Mouse (Mus musculus): ENCODE measurements around the gene Uqcr11. TPM values are rescaled to one million over a fixed set of nuclear protein-coding genes. Genes with fewer than 3 reads are reported as not detected.

Gene Uqcr11
- polyA plus RNA-seq, 1 experiment, result 1,545 TPM

GRCm38 (mm10) chr10:80376160-80376559 is 30.5 kb downstream of the Uqcr11 start:
- peak; percentile 96 for TF ChIP-seq CTCF (IDR thresholded peaks at IDR 0.05; ENCODE audit: borderline replicate concordance, insufficient read depth, low read depth, low read length)
- TF ChIP-seq POLR2A (IDR thresholded peaks at IDR 0.05; ENCODE audit: borderline replicate concordance, insufficient read depth, low read length), result no peak
- under 1% methylated on average over 7 of the region's 7 CpGs for WGBS
- Histone ChIP-seq H3K4me3 (replicated peaks; ENCODE audit: insufficient read depth, low read depth, low read length) (no peak overlapping the region), H3K4me1 (ENCODE audit: control insufficient read depth, insufficient read depth, low read length) (no peaks in the 10 kb centered on the region), H3K27ac (ENCODE audit: insufficient read depth, low read length) (no peak overlapping the region), H3K27me3 (ENCODE audit: control insufficient read depth, insufficient read depth, low read length) (no peaks in the 10 kb centered on the region)
- DNase-seq, result peak; percentile 87 to 93

DNA sequence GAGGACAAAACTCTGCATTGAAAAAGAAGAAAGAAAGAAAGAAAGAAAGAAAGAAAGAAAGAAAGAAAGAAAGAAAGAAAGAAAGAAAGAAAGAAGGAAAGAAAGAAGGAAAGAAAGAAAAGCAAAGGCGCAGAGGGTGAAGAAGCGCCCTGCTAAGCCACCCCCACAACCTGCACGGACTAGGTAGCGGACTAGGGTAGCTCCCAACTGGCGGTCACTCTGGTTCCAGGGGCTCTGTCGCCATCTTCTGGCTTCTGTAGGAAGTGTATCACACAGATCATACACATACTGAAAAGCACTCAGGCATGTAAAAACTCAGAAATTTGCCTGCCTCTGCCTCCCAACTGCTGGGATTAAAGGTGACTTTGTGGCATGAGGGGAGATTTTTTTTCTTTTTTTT is 32.6 kb downstream of the Uqcr11 start:
- Histone ChIP-seq H3K4me1 (ENCODE audit: control insufficient read depth, insufficient read depth, low read length) (no peaks in the 10 kb centered on the region), H3K27ac (ENCODE audit: insufficient read depth, low read length) (no peak overlapping the region), H3K4me3 (replicated peaks; ENCODE audit: insufficient read depth, low read depth, low read length) (no peak overlapping the region), H3K27me3 (ENCODE audit: control insufficient read depth, insufficient read depth, low read length) (no peaks in the 10 kb centered on the region)
- peak; percentile 84 to 87 for DNase-seq
- TF ChIP-seq CTCF (IDR thresholded peaks at IDR 0.05; ENCODE audit: borderline replicate concordance, insufficient read depth, low read depth, low read length) (peak; percentile 86), POLR2A (IDR thresholded peaks at IDR 0.05; ENCODE audit: borderline replicate concordance, insufficient read depth, low read length) (no peak)
- WGBS, result 24% methylated on average over 6 of the region's 6 CpGs

- 69% methylated on average over 6 of the region's 6 CpGs for WGBS
- TF ChIP-seq CTCF (IDR thresholded peaks at IDR 0.05; ENCODE audit: borderline replicate concordance, insufficient read depth, low read depth, low read length) (no peak), POLR2A (IDR thresholded peaks at IDR 0.05; ENCODE audit: borderline replicate concordance, insufficient read depth, low read length) (no peak)
- no peaks in the 10 kb centered on the region for H3K27me3 ChIP-seq (ENCODE audit: control insufficient read depth, insufficient read depth, low read length)
- no peaks in the 10 kb centered on the region for H3K4me1 ChIP-seq (ENCODE audit: control insufficient read depth, insufficient read depth, low read length)
- H3K4me3 ChIP-seq (replicated peaks; ENCODE audit: insufficient read depth, low read depth, low read length), result no peak overlapping the region
- no peak overlapping the region for H3K27ac ChIP-seq (ENCODE audit: insufficient read depth, low read length)
- DNase-seq, result no peak
These were observed 33.9 kb downstream of the Uqcr11 start for GRCm38 (mm10) chr10:80372706-80373105.

- no peaks in the 10 kb centered on the region for H3K27me3 ChIP-seq (ENCODE audit: control insufficient read depth, insufficient read depth, low read length)
- DNase-seq, result no peak
- no peaks in the 10 kb centered on the region for H3K4me1 ChIP-seq (ENCODE audit: control insufficient read depth, insufficient read depth, low read length)
- H3K4me3 ChIP-seq (replicated peaks; ENCODE audit: insufficient read depth, low read depth, low read length), result no peak overlapping the region
- H3K27ac ChIP-seq (ENCODE audit: insufficient read depth, low read length), result no peak overlapping the region
- WGBS, result 49% methylated on average over 9 of the region's 9 CpGs
- no peak for TF ChIP-seq CTCF (IDR thresholded peaks at IDR 0.05; ENCODE audit: borderline replicate concordance, insufficient read depth, low read depth, low read length)
- no peak for TF ChIP-seq POLR2A (IDR thresholded peaks at IDR 0.05; ENCODE audit: borderline replicate concordance, insufficient read depth, low read length)
These were observed 34.6 kb downstream of the Uqcr11 start for GRCm38 (mm10) chr10:80371983-80372382.

GRCm38 (mm10) chr10:80371411-80371966 is 35.1 kb downstream of the Uqcr11 start:
- Histone ChIP-seq H3K27me3 (ENCODE audit: control insufficient read depth, insufficient read depth, low read length) (no peaks in the 10 kb centered on the region), H3K4me3 (replicated peaks; ENCODE audit: insufficient read depth, low read depth, low read length) (peak overlapping the region; percentile 36), H3K4me1 (ENCODE audit: control insufficient read depth, insufficient read depth, low read length) (no peaks in the 10 kb centered on the region), H3K27ac (ENCODE audit: insufficient read depth, low read length) (no peak overlapping the region)
- WGBS, result 8% methylated on average over 12 of the region's 12 CpGs
- TF ChIP-seq POLR2A (IDR thresholded peaks at IDR 0.05; ENCODE audit: borderline replicate concordance, insufficient read depth, low read length) (no peak), CTCF (IDR thresholded peaks at IDR 0.05; ENCODE audit: borderline replicate concordance, insufficient read depth, low read depth, low read length) (no peak)
- peak; percentile 63 to 76 for DNase-seq

- no peaks in the 10 kb centered on the region for H3K27me3 ChIP-seq (ENCODE audit: control insufficient read depth, insufficient read depth, low read length)
- H3K27ac ChIP-seq (ENCODE audit: insufficient read depth, low read length), result no peak overlapping the region
- H3K4me3 ChIP-seq (replicated peaks; ENCODE audit: insufficient read depth, low read depth, low read length), result no peak overlapping the region
- no peaks in the 10 kb centered on the region for H3K4me1 ChIP-seq (ENCODE audit: control insufficient read depth, insufficient read depth, low read length)
- TF ChIP-seq POLR2A (IDR thresholded peaks at IDR 0.05; ENCODE audit: borderline replicate concordance, insufficient read depth, low read length) (no peak), CTCF (IDR thresholded peaks at IDR 0.05; ENCODE audit: borderline replicate concordance, insufficient read depth, low read depth, low read length) (peak; percentile 21; the same call in 1 of the 2 replicates)
- 81% methylated on average over 21 of the region's 21 CpGs for WGBS
- no peak for DNase-seq
These were observed 36.5 kb downstream of the Uqcr11 start for GRCm38 (mm10) chr10:80369995-80370747.

- 85% methylated on average over 6 of the region's 6 CpGs for WGBS
- no peak for DNase-seq
- H3K4me1 ChIP-seq (ENCODE audit: control insufficient read depth, insufficient read depth, low read length), result no peaks in the 10 kb centered on the region
- H3K27me3 ChIP-seq (ENCODE audit: control insufficient read depth, insufficient read depth, low read length), result no peaks in the 10 kb centered on the region
- H3K27ac ChIP-seq (ENCODE audit: insufficient read depth, low read length), result no peak overlapping the region
- TF ChIP-seq CTCF (IDR thresholded peaks at IDR 0.05; ENCODE audit: borderline replicate concordance, insufficient read depth, low read depth, low read length), result no peak
- TF ChIP-seq POLR2A (IDR thresholded peaks at IDR 0.05; ENCODE audit: borderline replicate concordance, insufficient read depth, low read length), result no peak
- H3K4me3 ChIP-seq (replicated peaks; ENCODE audit: insufficient read depth, low read depth, low read length), result no peak overlapping the region
These were observed 38.2 kb downstream of the Uqcr11 start for GRCm38 (mm10) chr10:80368392-80368791.

GRCm38 (mm10) chr10:80367954-80368353 is 38.7 kb downstream of the Uqcr11 start:
- 50% methylated on average over 5 of the region's 5 CpGs for WGBS
- no peak overlapping the region for H3K27ac ChIP-seq (ENCODE audit: insufficient read depth, low read length)
- H3K4me3 ChIP-seq (replicated peaks; ENCODE audit: insufficient read depth, low read depth, low read length), result no peak overlapping the region
- H3K4me1 ChIP-seq (ENCODE audit: control insufficient read depth, insufficient read depth, low read length), result no peaks in the 10 kb centered on the region
- no peak for DNase-seq
- no peaks in the 10 kb centered on the region for H3K27me3 ChIP-seq (ENCODE audit: control insufficient read depth, insufficient read depth, low read length)
- TF ChIP-seq CTCF (IDR thresholded peaks at IDR 0.05; ENCODE audit: borderline replicate concordance, insufficient read depth, low read depth, low read length) (no peak), POLR2A (IDR thresholded peaks at IDR 0.05; ENCODE audit: borderline replicate concordance, insufficient read depth, low read length) (no peak)
